Mouse (Mus musculus): ENCODE results near the gene Gm9817.

The Gm9817 gene

DNA sequence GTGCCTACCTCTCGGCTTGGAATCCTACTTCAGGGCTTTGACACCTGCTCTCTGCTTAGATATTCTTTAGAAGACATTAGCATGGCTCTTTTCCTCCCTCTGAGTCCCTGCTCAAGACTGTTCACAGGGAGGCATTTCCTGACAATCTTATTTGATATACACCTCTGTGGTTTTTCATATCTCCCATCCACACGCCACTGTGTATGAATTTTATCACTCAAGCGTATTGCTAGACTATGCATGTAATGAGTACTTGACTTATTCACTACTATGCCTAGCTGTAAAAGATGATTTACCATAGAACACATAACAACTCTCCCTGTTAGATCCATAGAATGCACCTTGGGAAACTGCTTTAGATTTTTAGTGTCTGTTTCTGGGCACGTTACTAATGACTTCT, 14.3 kb downstream of the Gm9817 start:
- DNase-seq = peak; percentile 1

DNA sequence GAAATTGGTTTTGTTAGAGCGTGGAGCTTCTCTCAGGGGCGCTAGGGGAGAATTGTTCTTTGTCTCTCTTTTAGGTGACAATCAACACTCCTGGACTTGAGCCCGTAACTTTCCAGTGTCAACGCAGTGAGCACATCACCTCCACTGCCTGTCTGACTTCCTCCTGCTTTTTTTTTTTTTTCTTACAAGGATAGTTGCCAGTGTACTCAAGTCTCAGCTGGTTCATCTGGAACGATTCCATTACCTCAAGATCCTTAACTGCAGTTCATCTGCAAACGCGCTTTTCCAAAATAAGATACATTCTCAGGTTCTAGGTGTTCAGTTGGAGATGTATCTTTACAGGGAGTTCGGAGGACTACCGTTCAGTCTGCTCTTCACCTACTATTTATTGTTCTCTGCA, 16.5 kb downstream of the Gm9817 start:
- peak; percentile 52 for DNase-seq

DNA sequence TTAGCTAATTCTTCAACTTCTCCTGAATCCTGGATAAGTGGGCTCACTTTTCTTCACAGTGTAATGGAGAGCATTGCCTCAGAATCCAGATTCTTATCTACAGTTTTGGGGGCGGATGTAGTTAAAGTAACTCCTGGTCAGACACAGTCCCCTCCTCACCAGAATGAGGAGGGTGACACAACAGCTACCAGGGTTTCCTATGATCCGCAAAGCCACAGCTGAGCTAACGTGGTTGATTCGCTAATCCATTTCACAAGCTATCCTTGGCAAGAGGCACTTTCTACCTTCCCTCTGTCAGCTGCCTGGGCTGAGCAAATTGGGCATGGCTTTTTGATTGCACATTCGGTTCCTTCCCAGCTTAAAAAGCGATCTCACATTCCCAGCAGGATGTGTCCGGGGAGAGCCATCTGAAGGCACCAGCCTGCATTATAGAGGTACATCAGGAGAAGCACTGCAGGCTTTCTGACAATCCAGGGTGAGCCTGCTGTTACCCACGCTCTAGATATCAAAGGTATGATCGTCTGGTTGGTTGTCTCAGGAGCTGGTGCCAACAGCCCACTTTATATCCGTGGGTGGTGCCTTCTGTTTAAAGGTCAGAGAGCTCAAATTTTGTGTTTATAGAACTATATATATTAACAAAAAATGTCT, 21.2 kb downstream of the Gm9817 start:
- no peak for DNase-seq

DNA sequence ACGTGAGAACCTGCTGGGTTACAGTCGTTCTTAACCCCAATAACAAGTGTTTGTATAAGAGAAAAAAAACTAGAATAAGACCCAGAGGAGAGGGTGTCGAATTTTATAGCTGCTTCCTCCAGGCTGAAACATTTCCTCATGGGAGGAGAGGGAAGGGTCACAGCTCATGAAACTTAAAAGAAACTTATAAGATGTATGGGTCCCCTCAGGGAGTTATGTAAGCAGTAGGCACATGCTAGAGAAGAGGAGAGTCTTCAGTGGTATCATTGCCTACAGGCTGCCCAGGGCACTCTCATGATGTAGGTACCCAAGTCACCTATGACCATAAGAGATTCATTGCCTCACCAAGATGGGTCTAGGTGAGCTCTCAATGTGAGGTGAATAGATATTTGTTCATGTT, 28.0 kb downstream of the Gm9817 start:
- DNase-seq = no peak

DNA sequence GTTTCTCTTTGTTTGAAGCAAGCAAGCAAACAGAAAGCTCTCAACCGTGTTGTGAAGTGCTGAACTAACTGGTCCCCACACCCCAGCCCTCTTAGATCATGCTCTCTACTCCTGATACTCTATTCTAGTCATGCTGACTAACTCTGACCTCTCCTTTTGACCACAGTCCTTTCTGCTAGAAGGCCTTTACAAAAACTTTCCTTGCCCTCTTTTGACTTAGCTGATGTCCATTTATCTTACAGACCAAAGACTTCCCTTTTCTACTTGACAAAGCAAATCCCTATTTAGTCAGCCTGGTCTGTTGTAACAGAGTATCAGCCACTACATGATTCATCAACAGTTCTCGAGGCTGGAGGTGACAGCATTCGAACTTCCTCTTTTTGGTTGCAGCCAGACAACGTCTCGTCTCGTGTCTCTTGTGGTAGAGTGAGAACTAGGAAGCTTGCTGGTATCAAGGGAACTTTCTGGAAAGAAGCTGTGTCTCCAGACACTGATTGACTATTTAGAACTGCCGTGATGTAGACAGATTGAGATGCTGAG, 30.4 kb downstream of the Gm9817 start:
- peak; percentile 97 for DNase-seq

DNA sequence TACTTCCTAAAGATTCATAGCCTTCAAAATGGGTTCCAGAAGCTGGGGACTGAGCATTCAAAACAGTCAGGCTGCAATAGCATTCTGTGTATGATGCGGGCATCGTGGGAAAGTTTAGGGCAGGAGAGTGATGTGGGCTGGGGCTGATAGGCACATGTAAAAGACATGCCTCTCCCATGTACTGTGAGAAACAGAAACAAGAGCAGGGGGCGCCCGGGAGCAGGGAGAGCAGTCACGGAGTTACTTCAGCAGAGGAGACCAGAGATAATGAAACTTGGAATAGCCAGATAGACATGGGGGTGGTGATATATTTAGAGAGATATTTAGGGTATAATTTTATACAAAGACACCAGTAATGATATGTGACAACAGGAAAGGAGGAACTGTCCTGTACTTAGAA, 39.9 kb downstream of the Gm9817 start:
- no peak for DNase-seq

DNA sequence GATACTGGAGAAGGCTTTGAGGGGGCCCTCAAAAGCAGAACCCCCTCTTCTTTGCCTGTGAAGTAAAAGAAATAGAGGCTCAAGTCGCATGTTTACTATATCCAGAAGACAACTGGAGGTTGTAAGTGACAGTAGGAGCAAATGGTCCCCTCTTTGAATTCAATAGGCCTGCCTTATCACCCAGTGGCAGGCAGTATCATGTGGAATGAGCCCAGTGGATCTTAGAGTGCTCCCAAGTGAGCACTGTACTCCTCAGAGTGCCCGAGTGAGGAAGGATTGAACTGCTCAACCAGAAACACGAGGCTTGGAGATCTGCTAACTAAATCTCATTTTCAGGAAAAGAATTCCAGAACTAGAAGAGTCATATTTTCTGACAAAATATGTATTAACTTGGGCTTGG, 40.3 kb downstream of the Gm9817 start:
- DNase-seq = no peak
